Mouse (Mus musculus) testis, postnatal 10 days (tissue): ENCODE measurements around the gene 1700012B07Rik.

Experiments used
- DNase-seq: peaks from one replicate; pipeline ENCODE4 v3.0.0; 2021; ENCODE audit warnings: low spot score

Gene 1700012B07Rik

GRCm38 (mm10) chr11:109827946-109828345 lies at the start of gene 1700012B07Rik:
1700012B07Rik (minus strand) TSS chr11:109828046.
- no peak for DNase-seq

- DNase-seq, result no peak
Observed at GRCm38 (mm10) chr11:109876767-109877166, 48.9 kb upstream of the 1700012B07Rik start.

- no peak for DNase-seq
Observed at GRCm38 (mm10) chr11:109875834-109876233, 48.0 kb upstream of the 1700012B07Rik start.

GRCm38 (mm10) chr11:109875525-109875802 lies 47.6 kb upstream of the 1700012B07Rik start:
- no peak for DNase-seq

GRCm38 (mm10) chr11:109874651-109875524 lies 47.0 kb upstream of the 1700012B07Rik start:
- DNase-seq, result no peak

- peak; percentile 51 for DNase-seq
Observed at GRCm38 (mm10) chr11:109873852-109874610, 46.2 kb upstream of the 1700012B07Rik start.

- peak; percentile 52 for DNase-seq
Observed at GRCm38 (mm10) chr11:109873161-109873775, 45.4 kb upstream of the 1700012B07Rik start.

GRCm38 (mm10) chr11:109872674-109873073 lies 44.8 kb upstream of the 1700012B07Rik start:
- DNase-seq, result no peak

- no peak for DNase-seq
Observed at GRCm38 (mm10) chr11:109872056-109872455, 44.2 kb upstream of the 1700012B07Rik start.

GRCm38 (mm10) chr11:109867861-109868260 lies 40.0 kb upstream of the 1700012B07Rik start:
- no peak for DNase-seq

- DNase-seq, result no peak
Observed at GRCm38 (mm10) chr11:109866537-109867160, 38.8 kb upstream of the 1700012B07Rik start.

- no peak for DNase-seq
Observed at GRCm38 (mm10) chr11:109865526-109865925, 37.7 kb upstream of the 1700012B07Rik start.

GRCm38 (mm10) chr11:109863951-109864350 lies 36.1 kb upstream of the 1700012B07Rik start:
- DNase-seq, result no peak

GRCm38 (mm10) chr11:109863194-109863746 lies 35.4 kb upstream of the 1700012B07Rik start:
- peak; percentile 80 for DNase-seq

GRCm38 (mm10) chr11:109860508-109860907 lies 32.7 kb upstream of the 1700012B07Rik start:
- peak; percentile 96 for DNase-seq

GRCm38 (mm10) chr11:109859939-109860469 lies 32.2 kb upstream of the 1700012B07Rik start:
- no peak for DNase-seq

- DNase-seq, result no peak
Observed at GRCm38 (mm10) chr11:109859441-109859840, 31.6 kb upstream of the 1700012B07Rik start.

- no peak for DNase-seq
Observed at GRCm38 (mm10) chr11:109857086-109857485, 29.2 kb upstream of the 1700012B07Rik start.

GRCm38 (mm10) chr11:109854056-109854455 lies 26.2 kb upstream of the 1700012B07Rik start:
- no peak for DNase-seq

GRCm38 (mm10) chr11:109853228-109853966 lies 25.6 kb upstream of the 1700012B07Rik start:
- no peak for DNase-seq

GRCm38 (mm10) chr11:109851996-109852395 lies 24.1 kb upstream of the 1700012B07Rik start:
- peak; percentile 59 for DNase-seq
